Mouse (Mus musculus) spleen, adult 2 months (tissue): Measurements from ENCODE around the gene Dexi.

Source experiments
- CTCF ChIP-seq: fragments of 200-500 bp; IDR thresholded peaks from 2 replicates; pipeline ENCODE4 v1.5.1; 2011; ENCODE audit warnings: mild to moderate bottlenecking, inconsistent platforms; ENCODE audit not compliant: insufficient read depth, insufficient read length, insufficient replicate concordance; ENCODE audit errors: extremely low read depth
- POLR2A ChIP-seq: fragments of 200-500 bp; IDR thresholded peaks from 2 replicates; pipeline ENCODE4 v1.6.1; 2011; ENCODE audit warnings: low read depth, low read length, inconsistent platforms

GRCm38 (mm10) chr16:10520908-10521614 lies 21.8 kb downstream of the Dexi start:
- TF ChIP-seq CTCF (peak; percentile 56; the same call in 1 of the 2 replicates), POLR2A (no peak)
